Mouse (Mus musculus) spleen, adult 10 weeks (tissue): ENCODE results near the gene Fam174a. TPM values are rescaled to one million over a fixed set of nuclear protein-coding genes. Genes with fewer than 3 reads are reported as not detected.

Experiments
- polyA plus RNA-seq: library from polyadenylated mRNA; stranded (reverse); fragments of 350-450 nt; fragmentation: Illumina TruSeq; extraction: RNeasy Lipid Tissue Mini Kit (QIAGEN cat#74804); gene quantifications from one replicate; pipeline ENCODE4 v1.2.3, GENCODE M21; 2015; ENCODE audit warnings: low replicate concordance; ENCODE audit not compliant: insufficient read depth

Gene Fam174a
- 25.0 TPM for polyA plus RNA-seq

GRCm38 (mm10) chr1:95313393-95314228 lies at the start of gene Fam174a:
Fam174a (plus strand) TSS chr1:95313623.

